Mouse (Mus musculus): Measurements from ENCODE around the gene Gm28051.

Gene Gm28051

GRCm38 (mm10) chr12:102705216-102705871 is 52.2 kb downstream of the Gm28051 start:
- peak; percentile 87 for DNase-seq

GRCm38 (mm10) chr12:102704457-102705198 is 52.9 kb downstream of the Gm28051 start, which contains the start of gene Itpk1:
Gene Itpk1, minus strand, starts transcription at chr12:102704930.
- DNase-seq, result peak; percentile 70

GRCm38 (mm10) chr12:102703921-102704408 is 53.6 kb downstream of the Gm28051 start:
- DNase-seq, result no peak

- no peak for DNase-seq
Observed at GRCm38 (mm10) chr12:102703441-102703840, 54.1 kb downstream of the Gm28051 start.

GRCm38 (mm10) chr12:102703111-102703412 is 54.5 kb downstream of the Gm28051 start:
- DNase-seq, result no peak

GRCm38 (mm10) chr12:102702356-102703110 is 55.0 kb downstream of the Gm28051 start:
- no peak for DNase-seq

GRCm38 (mm10) chr12:102701691-102702207 is 55.8 kb downstream of the Gm28051 start:
- DNase-seq, result no peak

GRCm38 (mm10) chr12:102700453-102700852 is 57.1 kb downstream of the Gm28051 start:
- DNase-seq, result no peak

GRCm38 (mm10) chr12:102699156-102699555 is 58.4 kb downstream of the Gm28051 start:
- no peak for DNase-seq

GRCm38 (mm10) chr12:102698089-102698684 is 59.4 kb downstream of the Gm28051 start:
- no peak for DNase-seq

GRCm38 (mm10) chr12:102697381-102697780 is 60.2 kb downstream of the Gm28051 start:
- DNase-seq, result no peak

- no peak for DNase-seq
Observed at GRCm38 (mm10) chr12:102696635-102697354, 60.8 kb downstream of the Gm28051 start.

GRCm38 (mm10) chr12:102695369-102696239 is 62.0 kb downstream of the Gm28051 start:
- peak; percentile 85 for DNase-seq

GRCm38 (mm10) chr12:102691761-102692160 is 65.8 kb downstream of the Gm28051 start:
- DNase-seq, result no peak

- DNase-seq, result no peak
Observed at GRCm38 (mm10) chr12:102691180-102691579, 66.4 kb downstream of the Gm28051 start.

GRCm38 (mm10) chr12:102689773-102690563 is 67.6 kb downstream of the Gm28051 start:
- no peak for DNase-seq

GRCm38 (mm10) chr12:102686321-102686720 is 71.2 kb downstream of the Gm28051 start:
- no peak for DNase-seq

- DNase-seq, result no peak
Observed at GRCm38 (mm10) chr12:102685523-102685931, 72.0 kb downstream of the Gm28051 start.

GRCm38 (mm10) chr12:102684720-102685386 is 72.7 kb downstream of the Gm28051 start:
- no peak for DNase-seq

GRCm38 (mm10) chr12:102683979-102684378 is 73.6 kb downstream of the Gm28051 start:
- DNase-seq, result no peak

Measured in right cerebral cortex, postnatal 25 days (tissue).